Mouse (Mus musculus) thymus, adult 18-20 months (tissue): Measurements from ENCODE around the gene Pigm.
A peak's percentile ranks its signal among the peaks of the same experiment; 100 is the strongest.

ENCODE experiments used
- DNase-seq, 2 experiments: peaks; one replicate each; pipeline ENCODE4 v3.0.0; 2022; ENCODE audit warnings: mixed read lengths in 2 of 2

Pigm gene

GRCm38 (mm10) chr1:172352453-172352852 lies 23.9 kb upstream of the Pigm start:
- no peak for DNase-seq

GRCm38 (mm10) chr1:172355336-172355735 lies 21.0 kb upstream of the Pigm start:
- DNase-seq, result no peak

- DNase-seq, result no peak
Measured at GRCm38 (mm10) chr1:172357550-172357949, 18.8 kb upstream of the Pigm start.

- no peak for DNase-seq
Measured at GRCm38 (mm10) chr1:172358341-172358740, 18.0 kb upstream of the Pigm start.

- DNase-seq, result no peak
Measured at GRCm38 (mm10) chr1:172364684-172365083, 11.7 kb upstream of the Pigm start.

- peak; percentile 60 to 63 for DNase-seq
Measured at GRCm38 (mm10) chr1:172368768-172369418, 7.5 kb upstream of the Pigm start.

- DNase-seq, result peak in 1 of 2 experiments; percentile 29
Measured at GRCm38 (mm10) chr1:172376758-172377458, 562 bp downstream of the Pigm start.

GRCm38 (mm10) chr1:172380066-172380465 lies 3.7 kb downstream of the Pigm start:
- no peak for DNase-seq

- no peak for DNase-seq
Measured at GRCm38 (mm10) chr1:172382090-172382489, 5.7 kb downstream of the Pigm start.

- DNase-seq, result no peak
Measured at GRCm38 (mm10) chr1:172387246-172387645, 10.9 kb downstream of the Pigm start.

- DNase-seq, result no peak
Measured at GRCm38 (mm10) chr1:172390769-172391168, 14.4 kb downstream of the Pigm start.

GRCm38 (mm10) chr1:172391807-172392581 lies 15.6 kb downstream of the Pigm start:
- no peak for DNase-seq

- no peak for DNase-seq
Measured at GRCm38 (mm10) chr1:172392643-172393170, 16.4 kb downstream of the Pigm start.

GRCm38 (mm10) chr1:172393739-172394138 lies 17.4 kb downstream of the Pigm start:
- DNase-seq, result no peak

- DNase-seq, result no peak
Measured at GRCm38 (mm10) chr1:172396996-172397752, 20.8 kb downstream of the Pigm start.

- DNase-seq, result no peak
Measured at GRCm38 (mm10) chr1:172406077-172406706, 29.8 kb downstream of the Pigm start.

- DNase-seq, result no peak
Measured at GRCm38 (mm10) chr1:172408996-172409395, 32.6 kb downstream of the Pigm start.

- DNase-seq, result no peak
Measured at GRCm38 (mm10) chr1:172409431-172409830, 33.1 kb downstream of the Pigm start.

- peak in 1 of 2 experiments; percentile 13 for DNase-seq
Measured at GRCm38 (mm10) chr1:172410806-172411205, 34.5 kb downstream of the Pigm start.

GRCm38 (mm10) chr1:172412204-172412603 lies 35.9 kb downstream of the Pigm start:
- peak; percentile 16 to 21 for DNase-seq

- DNase-seq, result no peak
Measured at GRCm38 (mm10) chr1:172413491-172414230, 37.3 kb downstream of the Pigm start.
